Mouse (Mus musculus) megakaryocyte, embryonic 14.5 days (primary cell): ENCODE results near the gene Mbtps2.

Experiments
- FLI1 ChIP-seq: IDR thresholded peaks from 2 replicates; pipeline ENCODE4 v1.6.1; 2012; ENCODE audit warnings: low read length, inconsistent platforms, mixed read lengths
- GATA1 ChIP-seq: IDR thresholded peaks from 3 replicates; pipeline ENCODE4 v1.6.1; 2012; ENCODE audit warnings: mixed read lengths, low read length, inconsistent platforms, borderline replicate concordance

DNA sequence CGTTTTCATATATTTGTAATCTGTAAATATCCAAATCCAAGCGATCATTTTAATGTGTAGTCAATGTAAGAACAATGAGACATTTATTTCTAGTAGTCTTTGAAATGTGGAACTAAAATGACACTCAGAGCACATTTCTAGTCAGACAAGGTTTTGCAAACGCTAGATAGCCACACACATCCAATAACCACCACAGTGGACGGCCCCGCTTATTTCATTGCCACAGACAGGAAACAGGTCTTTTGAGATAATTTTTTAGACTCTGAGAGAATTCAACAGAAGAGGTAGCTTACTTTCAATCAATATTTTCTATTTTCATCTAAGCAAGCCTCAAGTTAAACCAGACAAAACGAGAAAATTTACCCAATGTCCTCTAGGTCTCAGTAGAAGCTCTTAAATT lies 2.6 kb downstream of the Mbtps2 start:
- TF ChIP-seq GATA1 (no peak), FLI1 (no peak)
